Mouse (Mus musculus): ENCODE results near the gene Nfic. TPM values are rescaled to one million over a fixed set of nuclear protein-coding genes. Genes with fewer than 3 reads are reported as not detected.

The Nfic gene
- polyA plus RNA-seq, 1 experiment from 2014 or later, result 41.8 TPM

GRCm38 (mm10) chr10:81404720-81405119 is 50.7 kb downstream of the Nfic start:
- TF ChIP-seq CTCF (IDR thresholded peaks at IDR 0.05), result no peak
- no peak for ATAC-seq
- ChIA-PET CTCF (interaction anchor here (0.9 to 2.5 kb wide), 6 partner anchors 9 to 46 kb away, joined by 3 to 10 read pairs (median 3); no protein-coding TSS in a partner anchor), POLR2A (no interaction called here)
- no peak for DNase-seq (ENCODE audit: low read depth, low spot score)
- H3K27me3 ChIP-seq, result no peaks in the 10 kb centered on the region
- in situ Hi-C loops (cut with MboI; ENCODE audit: low pct_unique_long_range_greater_than_20kb), result no loop called here

GRCm38 (mm10) chr10:81404082-81404481 is 51.4 kb downstream of the Nfic start:
- no peaks in the 10 kb centered on the region for H3K27me3 ChIP-seq
- POLR2A ChIA-PET, result no interaction called here
- ATAC-seq, result no peak
- no peak for TF ChIP-seq CTCF (IDR thresholded peaks at IDR 0.05)
- DNase-seq (ENCODE audit: low read depth, low spot score), result no peak
- CTCF ChIA-PET, result interaction anchor here (1.2 kb wide), 1 partner anchor 31 kb away, joined by 3 read pairs; no protein-coding TSS in a partner anchor
- in situ Hi-C loops (cut with MboI; ENCODE audit: low pct_unique_long_range_greater_than_20kb), result no loop called here

GRCm38 (mm10) chr10:81403511-81403910 is 51.9 kb downstream of the Nfic start:
- ATAC-seq, result no peak
- TF ChIP-seq CTCF (IDR thresholded peaks at IDR 0.05), result no peak
- no peak for DNase-seq (ENCODE audit: low read depth, low spot score)
- no peaks in the 10 kb centered on the region for H3K27me3 ChIP-seq
- ChIA-PET POLR2A (interaction anchor here (0.5 kb wide), 1 partner anchor 11 kb away, joined by 3 read pairs; no protein-coding TSS in a partner anchor), CTCF (interaction anchor here (1.2 kb wide), 1 partner anchor 31 kb away, joined by 3 read pairs; no protein-coding TSS in a partner anchor)
- in situ Hi-C loops (cut with MboI; ENCODE audit: low pct_unique_long_range_greater_than_20kb), result no loop called here

DNA sequence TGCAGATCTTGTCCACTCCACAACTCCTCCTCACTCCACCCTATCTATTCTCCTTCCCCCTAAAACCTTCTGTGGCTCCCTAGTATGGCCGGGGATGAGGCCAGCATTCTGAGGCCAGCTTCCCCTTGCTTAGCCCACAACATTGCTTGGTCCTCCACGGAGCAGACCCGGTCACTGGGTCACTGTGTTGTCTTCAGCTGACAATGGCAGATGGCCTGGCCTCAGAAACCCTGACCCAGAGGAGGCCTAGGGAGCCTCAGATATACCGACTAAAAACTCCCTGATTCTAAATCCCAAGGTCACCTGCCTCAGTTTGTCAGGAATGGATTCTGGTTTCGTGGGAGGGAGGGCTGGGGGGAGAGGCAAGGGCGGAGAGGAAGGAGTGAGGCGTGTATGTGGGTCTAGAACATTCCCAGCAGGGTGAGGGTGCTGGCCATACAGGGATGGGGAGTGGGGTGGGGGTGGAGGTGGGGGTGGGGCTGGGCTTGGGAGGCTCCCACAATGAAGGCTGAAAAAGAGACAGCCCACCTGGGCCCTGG is 53.1 kb downstream of the Nfic start:
- TF ChIP-seq CTCF (IDR thresholded peaks at IDR 0.05), result no peak
- no peaks in the 10 kb centered on the region for H3K27me3 ChIP-seq
- in situ Hi-C loops (cut with MboI; ENCODE audit: low pct_unique_long_range_greater_than_20kb), result no loop called here
- ATAC-seq (peak; percentile 0), DNase-seq (ENCODE audit: low read depth, low spot score) (no peak)
- ChIA-PET CTCF (interaction anchor here (1.2 to 1.4 kb wide), 2 partner anchors 12 to 14 kb away, joined by 3 to 5 read pairs; partner anchors contain the start of gene Gm48552), POLR2A (interaction anchor here (0.6 kb wide), 1 partner anchor 1004 kb away, joined by 6 read pairs; no protein-coding TSS in a partner anchor)

DNA sequence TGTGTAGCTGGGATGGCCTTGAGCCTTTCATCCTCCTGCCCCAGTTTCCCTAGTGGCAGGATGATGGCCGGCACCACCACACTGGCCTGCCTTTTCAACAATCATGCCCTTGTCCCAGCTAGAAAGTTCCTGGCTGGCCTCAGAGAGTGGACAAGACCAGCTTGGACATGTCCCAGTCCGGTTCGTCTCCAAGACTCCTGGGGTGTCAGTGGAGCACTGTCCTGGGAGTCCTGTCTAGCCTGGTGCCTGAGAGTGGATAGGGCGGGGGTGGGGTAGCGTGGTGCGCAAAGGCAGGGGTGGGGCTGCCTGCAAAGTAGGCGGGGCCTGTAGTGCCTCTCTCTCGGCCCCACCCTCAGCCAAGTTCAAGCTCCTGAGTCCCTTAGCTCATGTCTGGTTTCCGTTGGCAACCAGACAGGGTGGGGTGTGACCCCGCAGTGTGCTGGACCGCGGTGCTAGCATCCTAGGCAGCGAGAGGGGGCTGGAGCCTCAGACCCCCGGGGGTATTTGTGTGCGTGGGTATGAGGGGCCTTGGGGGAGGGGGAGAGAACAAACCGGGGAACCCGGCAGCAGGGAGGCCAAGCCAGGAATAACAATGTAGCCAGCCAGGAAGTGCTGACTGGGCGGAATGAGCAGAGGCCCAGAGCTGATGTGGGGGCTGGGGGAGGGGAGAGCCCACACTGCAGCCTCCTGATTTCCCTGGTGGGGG is 53.8 kb downstream of the Nfic start:
- ATAC-seq (peak; percentile 19), DNase-seq (ENCODE audit: low read depth, low spot score) (no peak)
- CTCF ChIA-PET, result interaction anchor here (1.2 to 1.4 kb wide), 2 partner anchors 11 to 13 kb away, joined by 3 to 5 read pairs; partner anchors contain the start of gene Gm48552
- no peaks in the 10 kb centered on the region for H3K27me3 ChIP-seq
- TF ChIP-seq CTCF (IDR thresholded peaks at IDR 0.05), result no peak
- POLR2A ChIA-PET, result no interaction called here
- in situ Hi-C loops (cut with MboI; ENCODE audit: low pct_unique_long_range_greater_than_20kb), result no loop called here

DNA sequence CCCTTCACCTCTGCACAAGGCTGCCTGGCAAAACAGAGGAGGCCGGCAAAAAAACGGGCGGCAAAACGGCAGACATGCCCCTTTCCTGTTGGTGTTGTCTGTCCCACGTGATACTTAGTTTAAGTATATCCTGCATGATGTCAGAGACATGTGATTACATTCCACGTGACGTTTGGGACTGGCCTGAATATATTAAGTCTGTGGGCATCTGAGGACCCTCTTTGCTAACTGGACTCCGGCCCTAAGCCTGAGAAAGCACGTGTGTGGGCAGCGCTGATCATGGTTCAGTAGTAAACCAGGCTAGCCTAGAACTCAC is 54.3 kb downstream of the Nfic start:
- no peak for ATAC-seq
- POLR2A ChIA-PET, result no interaction called here
- in situ Hi-C loops (cut with MboI; ENCODE audit: low pct_unique_long_range_greater_than_20kb), result no loop called here

DNA sequence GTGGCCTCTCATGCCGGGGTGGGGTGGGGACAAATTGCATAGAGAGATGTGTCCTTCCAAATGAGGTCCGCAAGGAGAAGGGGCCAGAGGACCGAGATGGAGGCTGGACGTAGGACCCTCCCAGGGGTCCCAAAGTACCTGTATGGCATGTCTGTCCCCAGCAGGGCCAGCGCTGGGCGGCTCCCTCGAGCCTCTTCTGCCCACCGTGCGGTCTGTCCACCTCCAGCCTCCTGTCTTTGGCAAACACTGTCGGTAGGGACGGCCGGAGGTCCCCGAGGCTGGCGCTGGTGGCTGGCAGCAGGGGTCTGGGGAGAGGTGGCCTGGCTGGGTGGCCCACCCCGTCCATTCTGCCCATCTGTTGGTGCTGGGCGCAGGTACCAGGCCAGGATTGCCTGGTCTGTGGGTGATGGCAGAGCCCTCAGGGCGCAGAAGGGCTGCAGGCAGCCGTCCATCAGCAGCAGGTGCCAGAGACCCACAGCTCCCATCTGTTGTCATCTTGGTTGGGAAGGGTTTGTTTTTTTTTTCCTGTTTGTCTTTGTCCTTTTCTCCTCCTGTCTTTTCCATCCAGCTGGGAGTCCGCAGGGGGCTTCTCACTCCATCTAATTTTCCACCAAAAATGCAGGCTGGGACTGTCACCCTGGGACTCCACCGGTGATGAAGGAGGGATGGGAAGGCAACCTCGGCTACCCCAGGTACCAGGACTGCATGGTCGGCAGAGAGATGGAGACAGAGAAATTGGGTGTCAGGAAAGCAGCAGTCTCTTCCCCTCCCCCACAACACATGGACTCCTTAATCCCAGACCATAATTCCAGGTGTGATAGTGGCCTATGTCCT is 54.8 kb downstream of the Nfic start:
- DNase-seq (ENCODE audit: low read depth, low spot score) (no peak), ATAC-seq (no peak)
- in situ Hi-C loops (cut with MboI; ENCODE audit: low pct_unique_long_range_greater_than_20kb), result no loop called here
- H3K27me3 ChIP-seq, result no peaks in the 10 kb centered on the region
- ChIA-PET CTCF (interaction anchor here (1.3 to 1.4 kb wide), 2 partner anchors 10 to 50 kb away, joined by 3 to 5 read pairs; no protein-coding TSS in a partner anchor), POLR2A (no interaction called here)
- no peak for TF ChIP-seq CTCF (IDR thresholded peaks at IDR 0.05)

More for the DNA sequence above, 54.3 kb downstream of the Nfic start:
- no peaks in the 10 kb centered on the region for H3K27me3 ChIP-seq
- no peak for TF ChIP-seq CTCF (IDR thresholded peaks at IDR 0.05)
- no peak for DNase-seq (ENCODE audit: low read depth, low spot score)
- CTCF ChIA-PET, result interaction anchor here (1.4 kb wide), 1 partner anchor 11 kb away, joined by 5 read pairs; no protein-coding TSS in a partner anchor

DNA sequence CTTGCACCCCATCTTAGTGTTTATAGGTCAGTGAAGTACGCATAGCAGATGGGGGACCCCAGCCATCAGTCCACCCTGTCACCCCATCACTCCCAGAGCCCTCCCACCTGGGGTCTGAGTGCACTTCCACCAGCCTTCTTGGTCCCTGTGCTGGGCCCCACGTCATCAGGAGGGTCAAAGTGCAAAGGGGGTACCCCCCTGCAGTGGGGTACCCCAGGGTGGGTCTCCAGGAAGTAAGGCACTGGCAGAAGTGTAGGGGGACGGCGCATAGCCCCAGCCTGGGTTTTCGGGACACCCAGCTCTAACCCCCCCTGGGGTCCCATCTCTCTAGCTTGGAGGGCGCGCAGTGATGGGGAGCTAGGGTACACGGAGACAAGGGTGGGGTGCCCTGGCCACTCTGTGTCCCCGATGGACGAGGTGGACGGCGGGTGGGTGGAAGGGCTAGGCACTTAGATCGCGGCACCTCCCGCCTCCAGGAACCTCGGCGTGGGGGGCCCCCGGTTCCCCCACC is 55.6 kb downstream of the Nfic start:
- ATAC-seq, result no peak
- DNase-seq (ENCODE audit: low read depth, low spot score), result no peak
- CTCF ChIA-PET, result interaction anchor here (1.3 kb wide), 1 partner anchor 50 kb away, joined by 3 read pairs; no protein-coding TSS in a partner anchor
- TF ChIP-seq CTCF (IDR thresholded peaks at IDR 0.05), result no peak
- POLR2A ChIA-PET, result no interaction called here
- in situ Hi-C loops (cut with MboI; ENCODE audit: low pct_unique_long_range_greater_than_20kb), result no loop called here
- H3K27me3 ChIP-seq, result no peaks in the 10 kb centered on the region

DNA sequence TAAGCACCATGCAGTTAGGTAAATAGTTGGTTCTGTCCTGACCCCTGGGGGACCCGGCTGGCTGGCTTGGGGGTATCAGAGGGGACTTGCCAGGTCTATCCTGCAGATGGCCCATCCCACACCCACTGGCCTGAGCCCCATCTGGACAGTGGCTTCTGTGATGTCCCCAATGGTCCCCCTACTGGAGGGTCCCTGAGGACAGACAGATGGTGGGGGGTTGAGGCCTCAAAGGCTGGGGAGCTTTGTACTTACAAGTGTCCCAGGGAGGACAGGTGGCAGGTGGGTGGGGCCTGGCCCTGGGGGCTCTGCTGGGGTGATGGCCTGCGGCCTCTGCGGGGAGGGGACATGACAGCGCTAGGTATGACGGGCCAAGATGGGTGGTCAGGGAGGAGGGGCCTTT is 56.1 kb downstream of the Nfic start:
- TF ChIP-seq CTCF (IDR thresholded peaks at IDR 0.05), result no peak
- CTCF ChIA-PET, result interaction anchor here (1.3 kb wide), 1 partner anchor 51 kb away, joined by 3 read pairs; no protein-coding TSS in a partner anchor
- DNase-seq (ENCODE audit: low read depth, low spot score) (no peak), ATAC-seq (no peak)
- in situ Hi-C loops (cut with MboI; ENCODE audit: low pct_unique_long_range_greater_than_20kb), result no loop called here
- no peaks in the 10 kb centered on the region for H3K27me3 ChIP-seq
- POLR2A ChIA-PET, result no interaction called here

- DNase-seq (ENCODE audit: low read depth, low spot score), result no peak
- TF ChIP-seq CTCF (IDR thresholded peaks at IDR 0.05), result no peak
- H3K27me3 ChIP-seq, result no peaks in the 10 kb centered on the region
- in situ Hi-C loops (cut with MboI; ENCODE audit: low pct_unique_long_range_greater_than_20kb), result no loop called here
- POLR2A ChIA-PET, result no interaction called here
- CTCF ChIA-PET, result interaction anchor here (2.4 to 4.5 kb wide), 2 partner anchors 43 to 54 kb away, joined by 5 to 24 read pairs; no protein-coding TSS in a partner anchor
- no peak for ATAC-seq
Observed at GRCm38 (mm10) chr10:81396749-81397148, 58.7 kb downstream of the Nfic start.
